Mouse (Mus musculus): ENCODE measurements around the gene Rad54l. TPM values are rescaled to one million over a fixed set of nuclear protein-coding genes. Genes with fewer than 3 reads are reported as not detected.

Gene Rad54l
- total and polyA plus RNA-seq, 2 experiments from 2014 or later, result 2.5 to 3.0 TPM

DNA sequence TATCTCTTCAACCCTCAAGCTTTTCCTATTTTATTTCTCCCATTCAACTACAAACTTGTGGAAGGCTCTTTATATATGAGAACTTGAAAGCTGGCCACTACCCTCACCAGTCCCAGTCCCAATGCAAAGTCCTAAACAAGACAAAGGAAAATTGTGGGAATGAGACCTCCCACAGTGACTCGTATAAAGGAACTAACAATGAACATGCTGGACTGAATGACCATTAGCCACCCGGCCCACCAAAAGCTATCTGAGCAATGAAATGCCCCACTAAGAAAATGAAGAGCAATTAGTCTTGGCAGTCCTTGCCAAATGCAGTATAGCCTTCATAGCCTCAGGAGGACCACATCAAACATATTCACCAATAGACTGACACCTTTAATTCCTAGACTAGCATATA is 12.0 kb downstream of the Rad54l start:
- TF ChIP-seq CTCF (IDR thresholded peaks at IDR 0.05), result no peak
- no peak for DNase-seq (ENCODE audit: low spot score)
- Histone ChIP-seq H3K9me3 (ENCODE audit: low read length) (no peaks in the 10 kb centered on the region), H3K36me3 (ENCODE audit: insufficient read depth, low read length) (no peaks in the 10 kb centered on the region), H3K4me2 (ENCODE audit: low read depth, low read length, poor library complexity, severe bottlenecking) (no peak overlapping the region), H3K4me1 (ENCODE audit: insufficient read depth, low read length) (no peaks in the 10 kb centered on the region), H3K4me3 (ENCODE audit: low read depth, low read length) (no peak overlapping the region), H3K9ac (replicated peaks; ENCODE audit: low read length, poor library complexity, severe bottlenecking) (no peak overlapping the region), H3K27me3 (ENCODE audit: insufficient read depth, low read length) (no peaks in the 10 kb centered on the region), H3K27ac (ENCODE audit: low read depth, low read length) (no peak overlapping the region)
- no peak for ATAC-seq (ENCODE audit: low FRiP score)
- 73% methylated on average over 2 of the region's 2 CpGs for WGBS

- over 99% methylated on average over 6 of the region's 6 CpGs for WGBS
- Histone ChIP-seq H3K4me2 (ENCODE audit: low read depth, low read length, poor library complexity, severe bottlenecking) (no peak overlapping the region), H3K9me3 (ENCODE audit: low read length) (no peaks in the 10 kb centered on the region), H3K9ac (replicated peaks; ENCODE audit: low read length, poor library complexity, severe bottlenecking) (no peak overlapping the region), H3K4me3 (ENCODE audit: low read depth, low read length) (no peak overlapping the region), H3K36me3 (ENCODE audit: insufficient read depth, low read length) (no peaks in the 10 kb centered on the region), H3K27me3 (ENCODE audit: insufficient read depth, low read length) (no peaks in the 10 kb centered on the region), H3K4me1 (ENCODE audit: insufficient read depth, low read length) (no peaks in the 10 kb centered on the region), H3K27ac (ENCODE audit: low read depth, low read length) (no peak overlapping the region)
- DNase-seq (ENCODE audit: low spot score) (no peak), ATAC-seq (ENCODE audit: low FRiP score) (no peak)
- no peak for TF ChIP-seq CTCF (IDR thresholded peaks at IDR 0.05)
Measured at GRCm38 (mm10) chr4:116110695-116111094, 12.8 kb downstream of the Rad54l start.

DNA sequence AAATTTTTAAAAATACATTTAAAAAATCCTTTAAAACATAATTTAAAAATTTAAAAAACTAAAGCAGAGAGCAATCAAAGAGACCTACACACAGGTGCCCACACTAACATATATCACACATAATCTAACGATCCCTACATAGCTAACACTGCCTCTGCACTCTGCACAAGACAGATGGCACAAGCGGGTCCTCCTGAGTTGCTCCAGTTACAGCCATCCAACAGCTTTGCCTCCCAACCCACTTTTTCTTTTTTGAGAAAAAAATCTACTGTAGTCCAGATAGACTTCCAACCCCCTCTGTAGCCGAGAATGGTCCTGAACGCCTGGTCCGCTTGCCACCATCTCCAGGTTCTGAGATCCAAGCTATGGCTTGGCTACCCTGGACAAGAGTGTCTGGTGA is 18.2 kb downstream of the Rad54l start:
- DNase-seq (ENCODE audit: low spot score), result no peak

DNA sequence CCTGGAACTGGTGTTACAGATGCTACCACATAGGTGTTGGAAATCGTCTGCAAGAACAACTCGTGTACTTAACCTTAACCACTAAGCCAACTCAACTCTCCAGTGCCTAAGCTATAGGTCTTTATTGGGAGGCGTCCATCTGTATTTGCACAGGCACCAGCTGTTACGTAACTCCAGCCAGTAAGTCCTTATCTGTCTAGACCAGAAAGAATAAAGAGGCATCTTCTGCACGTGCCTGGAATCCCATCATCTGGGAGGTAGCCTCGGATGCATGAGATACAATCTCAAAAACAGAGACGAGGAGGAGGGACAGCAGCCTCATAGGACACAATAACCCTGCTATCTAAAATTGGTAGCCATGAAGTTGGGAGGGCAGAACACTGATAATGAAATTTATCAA is 22.5 kb downstream of the Rad54l start:
- H3K4me1 ChIP-seq (ENCODE audit: insufficient read depth, low read length), result no peaks in the 10 kb centered on the region
- no peak for DNase-seq (ENCODE audit: low spot score)
- H3K4me2 ChIP-seq (ENCODE audit: low read depth, low read length, poor library complexity, severe bottlenecking), result no peak overlapping the region
- no peak overlapping the region for H3K27ac ChIP-seq (ENCODE audit: low read depth, low read length)
- no peak overlapping the region for H3K9ac ChIP-seq (replicated peaks; ENCODE audit: low read length, poor library complexity, severe bottlenecking)
- no peaks in the 10 kb centered on the region for H3K27me3 ChIP-seq (ENCODE audit: insufficient read depth, low read length)
- no peak overlapping the region for H3K4me3 ChIP-seq (ENCODE audit: low read depth, low read length)
- 87% methylated on average over 7 of the region's 7 CpGs for whole genome bisulfite sequencing
- no peak for ATAC-seq (ENCODE audit: low FRiP score)
- peaks cover 29% of the 10 kb centered on the region for H3K36me3 ChIP-seq (ENCODE audit: insufficient read depth, low read length)
- TF ChIP-seq CTCF (IDR thresholded peaks at IDR 0.05), result no peak
- no peaks in the 10 kb centered on the region for H3K9me3 ChIP-seq (ENCODE audit: low read length)

More for the DNA sequence above, 18.2 kb downstream of the Rad54l start:
- H3K9ac ChIP-seq (replicated peaks; ENCODE audit: low read length, poor library complexity, severe bottlenecking), result no peak overlapping the region
- no peak overlapping the region for H3K4me2 ChIP-seq (ENCODE audit: low read depth, low read length, poor library complexity, severe bottlenecking)
- ATAC-seq (ENCODE audit: low FRiP score), result no peak
- H3K36me3 ChIP-seq (ENCODE audit: insufficient read depth, low read length), result no peaks in the 10 kb centered on the region
- no peaks in the 10 kb centered on the region for H3K9me3 ChIP-seq (ENCODE audit: low read length)
- no peak overlapping the region for H3K4me3 ChIP-seq (ENCODE audit: low read depth, low read length)
- TF ChIP-seq CTCF (IDR thresholded peaks at IDR 0.05), result no peak
- H3K4me1 ChIP-seq (ENCODE audit: insufficient read depth, low read length), result no peaks in the 10 kb centered on the region
- WGBS, result 96% methylated on average over 5 of the region's 5 CpGs
- no peak overlapping the region for H3K27ac ChIP-seq (ENCODE audit: low read depth, low read length)
- H3K27me3 ChIP-seq (ENCODE audit: insufficient read depth, low read length), result no peaks in the 10 kb centered on the region

- no peak for ATAC-seq (ENCODE audit: low FRiP score)
- WGBS, result 93% methylated on average over 8 of the region's 8 CpGs
Measured at GRCm38 (mm10) chr4:116097211-116097610, 26.3 kb downstream of the Rad54l start.

GRCm38 (mm10) chr4:116096291-116096690 is 27.2 kb downstream of the Rad54l start:
- DNase-seq (ENCODE audit: low spot score) (no peak), ATAC-seq (ENCODE audit: low FRiP score) (no peak)
- WGBS, result 91% methylated on average over 10 of the region's 10 CpGs
- no peak overlapping the region for H3K4me2 ChIP-seq (ENCODE audit: low read depth, low read length, poor library complexity, severe bottlenecking)
- H3K4me1 ChIP-seq (ENCODE audit: insufficient read depth, low read length), result no peaks in the 10 kb centered on the region
- no peak for TF ChIP-seq CTCF (IDR thresholded peaks at IDR 0.05)
- H3K27ac ChIP-seq (ENCODE audit: low read depth, low read length), result no peak overlapping the region
- no peaks in the 10 kb centered on the region for H3K27me3 ChIP-seq (ENCODE audit: insufficient read depth, low read length)
- peaks cover 67% of the 10 kb centered on the region for H3K36me3 ChIP-seq (ENCODE audit: insufficient read depth, low read length)
- H3K9me3 ChIP-seq (ENCODE audit: low read length), result no peaks in the 10 kb centered on the region
- no peak overlapping the region for H3K4me3 ChIP-seq (ENCODE audit: low read depth, low read length)
- H3K9ac ChIP-seq (replicated peaks; ENCODE audit: low read length, poor library complexity, severe bottlenecking), result no peak overlapping the region

More at GRCm38 (mm10) chr4:116097211-116097610, 26.3 kb downstream of the Rad54l start:
- Histone ChIP-seq H3K36me3 (ENCODE audit: insufficient read depth, low read length) (peaks cover 62% of the 10 kb centered on the region), H3K27ac (ENCODE audit: low read depth, low read length) (no peak overlapping the region), H3K4me3 (ENCODE audit: low read depth, low read length) (no peak overlapping the region), H3K9ac (replicated peaks; ENCODE audit: low read length, poor library complexity, severe bottlenecking) (no peak overlapping the region), H3K4me2 (ENCODE audit: low read depth, low read length, poor library complexity, severe bottlenecking) (no peak overlapping the region), H3K9me3 (ENCODE audit: low read length) (no peaks in the 10 kb centered on the region), H3K4me1 (ENCODE audit: insufficient read depth, low read length) (no peaks in the 10 kb centered on the region), H3K27me3 (ENCODE audit: insufficient read depth, low read length) (no peaks in the 10 kb centered on the region)
- no peak for TF ChIP-seq CTCF (IDR thresholded peaks at IDR 0.05)
- no peak for DNase-seq (ENCODE audit: low spot score)
